Mouse (Mus musculus) CD4-positive, CD25-positive, alpha-beta regulatory T cell (primary cell): ENCODE measurements around the gene Msrb2. TPM values are rescaled to one million over a fixed set of nuclear protein-coding genes. Genes with fewer than 3 reads are reported as not detected.

Experiments
- polyA plus RNA-seq: library from polyadenylated mRNA; unstranded; fragments of 100-300 nt; shearing (Covaris generic); gene quantifications from one replicate; pipeline ENCODE4 v1.2.1, GENCODE M21; 2017

The Msrb2 gene
- 22.2 TPM for polyA plus RNA-seq

GRCm38 (mm10) chr2:19371390-19372158, at the start of gene Msrb2:
TSS of gene Msrb2 (plus strand) at chr2:19371440.

Other genes starting within 250 kb of the Msrb2 start
- 3.2 TPM for gene Armc3, start 172.1 kb upstream of the Msrb2 start, polyA plus RNA-seq
- gene Ptf1a, start 74.2 kb downstream of the Msrb2 start, polyA plus RNA-seq: not detected
- 0.08 TPM for gene 4921504E06Rik, start 182.5 kb downstream of the Msrb2 start, polyA plus RNA-seq